Comparison of ENCODE assay signal across 10 mouse cellular contexts in the genomic region with DNA sequence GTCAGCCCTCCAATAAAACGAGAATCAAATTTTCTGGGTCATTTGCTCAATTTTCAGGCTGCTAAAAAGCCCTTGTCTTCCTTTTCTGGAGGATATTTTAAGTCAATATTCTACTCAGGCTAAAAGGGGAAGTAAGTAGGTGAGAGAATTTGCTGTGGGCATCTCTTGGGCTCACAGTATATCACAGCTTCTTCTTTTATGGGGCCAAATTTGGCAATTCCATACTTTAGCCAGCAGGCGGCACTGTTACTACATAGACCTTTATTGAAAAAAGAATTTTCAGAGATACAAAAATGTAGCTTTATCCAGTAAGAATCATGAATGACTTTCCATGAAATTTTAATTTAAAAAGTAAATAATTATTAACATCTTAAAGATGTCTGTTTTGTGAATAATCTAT. TPM values are rescaled to one million over a fixed set of nuclear protein-coding genes. Genes with fewer than 3 reads are reported as not detected.
A peak's percentile ranks its signal among the peaks of the same experiment; 100 is the strongest.
DNase-seq lines count a peak whose midpoint lies in the region; ATAC-seq lines count a peak whose summit lies in the region.
"Had no signal": no experiment of that assay in that cellular context is flagged by ENCODE, and none has a peak within 500 bp of the region (broad histone marks: within the 10 kb centered on the region; RNA-seq: fewer than 3 reads in every experiment).

No protein-coding gene starts in this region.

- H3K9me3 ChIP-seq in hindbrain, embryonic 14.5 days (ENCODE audit: control insufficient read depth, low read length) = no peaks in the 10 kb centered on the region
- H3K9me3 ChIP-seq in hindbrain, embryonic 13.5 days = no peaks in the 10 kb centered on the region
- no peaks in the 10 kb centered on the region for H3K9me3 ChIP-seq in neural tube, embryonic 11.5 days (ENCODE audit: control insufficient read depth, low read length)
- H3K9me3 ChIP-seq in forebrain, embryonic 12.5 days = no peaks in the 10 kb centered on the region

- H3K4me2 ChIP-seq in hindbrain, embryonic 14.5 days (replicated peaks) = no peak overlapping the region
- H3K4me2 ChIP-seq in hindbrain, embryonic 13.5 days = no peak overlapping the region
- no peak overlapping the region for H3K4me2 ChIP-seq in neural tube, embryonic 11.5 days (ENCODE audit: low read depth)
- H3K4me2 ChIP-seq in forebrain, embryonic 12.5 days = no peak overlapping the region

- no peak overlapping the region for H3K27ac ChIP-seq in hindbrain, embryonic 14.5 days
- H3K27ac ChIP-seq in hindbrain, embryonic 13.5 days = no peak overlapping the region
- no peak overlapping the region for H3K27ac ChIP-seq in neural tube, embryonic 11.5 days (ENCODE audit: low read depth, low read length)
- H3K27ac ChIP-seq in forebrain, embryonic 12.5 days = no peak overlapping the region
- H3K27ac ChIP-seq: macrophage had no signal

- no peaks in the 10 kb centered on the region for H3K27me3 ChIP-seq in hindbrain, embryonic 14.5 days (ENCODE audit: control insufficient read depth, insufficient read depth, low read length)
- no peaks in the 10 kb centered on the region for H3K27me3 ChIP-seq in hindbrain, embryonic 13.5 days
- no peaks in the 10 kb centered on the region for H3K27me3 ChIP-seq in neural tube, embryonic 11.5 days (ENCODE audit: control insufficient read depth, insufficient read depth, low read length)
- H3K27me3 ChIP-seq in forebrain, embryonic 12.5 days = no peaks in the 10 kb centered on the region

- no peak for ATAC-seq in hindbrain, embryonic 14.5 days (ENCODE audit: low FRiP score)
- ATAC-seq in hindbrain, embryonic 13.5 days (ENCODE audit: low FRiP score) = no peak
- ATAC-seq in neural tube, embryonic 11.5 days (ENCODE audit: insufficient read depth, low FRiP score, low TSS enrichment) = no peak
- no peak for ATAC-seq in forebrain, embryonic 12.5 days (ENCODE audit: low FRiP score)

- no peak overlapping the region for H3K4me3 ChIP-seq in hindbrain, embryonic 14.5 days (replicated peaks; ENCODE audit: low read length)
- no peak overlapping the region for H3K4me3 ChIP-seq in hindbrain, embryonic 13.5 days
- H3K4me3 ChIP-seq in neural tube, embryonic 11.5 days (ENCODE audit: low read depth, low read length) = no peak overlapping the region
- no peak overlapping the region for H3K4me3 ChIP-seq in forebrain, embryonic 12.5 days (replicated peaks)

- no peaks in the 10 kb centered on the region for H3K36me3 ChIP-seq in hindbrain, embryonic 14.5 days (replicated peaks; ENCODE audit: control insufficient read depth, insufficient read depth)
- H3K36me3 ChIP-seq in hindbrain, embryonic 13.5 days = no peaks in the 10 kb centered on the region
- H3K36me3 ChIP-seq in neural tube, embryonic 11.5 days (ENCODE audit: control insufficient read depth, insufficient read depth, low read length) = no peaks in the 10 kb centered on the region
- H3K36me3 ChIP-seq in forebrain, embryonic 12.5 days (replicated peaks) = no peaks in the 10 kb centered on the region

- no peaks in the 10 kb centered on the region for H3K4me1 ChIP-seq in hindbrain, embryonic 14.5 days (replicated peaks; ENCODE audit: control insufficient read depth, insufficient read depth, low read length)
- no peaks in the 10 kb centered on the region for H3K4me1 ChIP-seq in hindbrain, embryonic 13.5 days (replicated peaks)
- H3K4me1 ChIP-seq in neural tube, embryonic 11.5 days (ENCODE audit: control insufficient read depth, insufficient read depth, low read length) = no peaks in the 10 kb centered on the region
- no peaks in the 10 kb centered on the region for H3K4me1 ChIP-seq in forebrain, embryonic 12.5 days

- peak; percentile 76 for DNase-seq in hindbrain, embryonic 14.5 days (ENCODE audit: low spot score)
- peak; percentile 18 for DNase-seq in right cerebral cortex, adult 18-20 months
- no peak for DNase-seq in right cerebral cortex, postnatal 36 days (ENCODE audit: low spot score in 2 of 2)
- DNase-seq in cerebellum, adult 18-20 months = peak; percentile 36 to 56
- peak; percentile 12 for DNase-seq in neural tube, embryonic 11.5 days (ENCODE audit: low spot score)
- no peak for DNase-seq in thymus, postnatal 36 days

- WGBS in hindbrain, embryonic 14.5 days = 38% methylated on average over 2 of the region's 2 CpGs
- 41% methylated on average over 2 of the region's 2 CpGs for WGBS in hindbrain, embryonic 13.5 days
- 41% methylated on average over 2 of the region's 2 CpGs for WGBS in neural tube, embryonic 11.5 days
- 43% methylated on average over 2 of the region's 2 CpGs for WGBS in forebrain, embryonic 12.5 days

- no peak overlapping the region for H3K9ac ChIP-seq in hindbrain, embryonic 14.5 days
- no peak overlapping the region for H3K9ac ChIP-seq in hindbrain, embryonic 13.5 days
- H3K9ac ChIP-seq in neural tube, embryonic 11.5 days (ENCODE audit: low read length) = no peak overlapping the region
- no peak overlapping the region for H3K9ac ChIP-seq in forebrain, embryonic 12.5 days

RNA-seq across cellular contexts. Expression of a gene that starts 18.8 kb away (rescaled TPM):
- polyA plus RNA-seq in hindbrain, embryonic 14.5 days (2014; fragmentation: Nextera tagmentation; extraction: Ambion mirVana) = not detected in 2 replicates
- not detected in 2 replicates for polyA plus RNA-seq in hindbrain, embryonic 13.5 days (2015; fragmentation: Nextera tagmentation; extraction: Ambion mirVana)
- 0.73 TPM in 1 of 2 replicates, not detected in the other for polyA plus RNA-seq in neural tube, embryonic 11.5 days (2014; fragmentation: Nextera tagmentation; extraction: Ambion mirVana)
- 0.79 TPM in 1 of 2 replicates, not detected in the other for polyA plus RNA-seq in forebrain, embryonic 12.5 days (2016; fragmentation: Nextera tagmentation; extraction: Ambion mirVana)
- polyA plus RNA-seq: heart, embryonic 14.5 days; macrophage had no signal

Comparison
In these comparisons a context has a peak if more than half of its experiments do, and no peak if none do; other contexts are left out.
1. DNase-seq: peak in hindbrain, embryonic 14.5 days (single experiment), right cerebral cortex, adult 18-20 months (single experiment), cerebellum, adult 18-20 months (2 of 2) and neural tube, embryonic 11.5 days (single experiment); none in right cerebral cortex, postnatal 36 days (0 of 2) and thymus, postnatal 36 days (0 of 2).